ENCODE assay signal across 9 mouse cellular contexts in genomic region chr9:41191651-41192210, GRCm38 (mm10). TPM values are rescaled to one million over a fixed set of nuclear protein-coding genes. Genes with fewer than 3 reads are reported as not detected.
A peak's percentile ranks its signal among the peaks of the same experiment; 100 is the strongest.
DNase-seq lines count a peak whose midpoint lies in the region; ATAC-seq and TF ChIP-seq lines count a peak whose summit lies in the region.
"Had no signal": no experiment of that assay in that cellular context is flagged by ENCODE, and none has a peak within 500 bp of the region (broad histone marks: within the 10 kb centered on the region; RNA-seq: fewer than 3 reads in every experiment).

No protein-coding gene starts in this region.

- H3K36me3 ChIP-seq in hindbrain, embryonic 13.5 days = no peaks in the 10 kb centered on the region
- no peaks in the 10 kb centered on the region for H3K36me3 ChIP-seq in hindbrain, embryonic 11.5 days (ENCODE audit: control insufficient read depth, insufficient read depth, low read length)
- no peaks in the 10 kb centered on the region for H3K36me3 ChIP-seq in hindbrain, postnatal 0 days (ENCODE audit: insufficient read depth, low read length)

- DNase-seq in hindbrain, embryonic 11.5 days (ENCODE audit: low spot score) = no peak
- DNase-seq in right cerebral cortex, adult 2 months (ENCODE audit: low spot score in 2 of 2) = peak; percentile 66 to 81
- no peak for DNase-seq in right cerebral cortex, postnatal 14 days
- DNase-seq in hindbrain, postnatal 0 days (ENCODE audit: low spot score) = no peak
- peak; percentile 73 for DNase-seq in telencephalon, adult 2 months (ENCODE audit: low read depth, low spot score)
- no peak for DNase-seq in liver

- 0 out of 2 replicates have a peak overlapping the region, but pooled peaks have one; percentile 41 for H3K27ac ChIP-seq in hindbrain, embryonic 13.5 days
- no peak overlapping the region; the same call in 1 of the 2 replicates for H3K27ac ChIP-seq in hindbrain, embryonic 11.5 days (ENCODE audit: low read depth, low read length)
- H3K27ac ChIP-seq in hindbrain, postnatal 0 days = 0 out of 2 replicates have a peak overlapping the region, but pooled peaks have one; percentile 20

- 0 out of 2 replicates have a peak, but pooled peaks cover 8% of the 10 kb centered on the region for H3K4me1 ChIP-seq in hindbrain, embryonic 13.5 days (replicated peaks)
- no peaks in the 10 kb centered on the region for H3K4me1 ChIP-seq in hindbrain, embryonic 11.5 days (replicated peaks; ENCODE audit: control insufficient read depth, insufficient read depth, low read length)
- H3K4me1 ChIP-seq in hindbrain, postnatal 0 days (ENCODE audit: insufficient read depth, low read length) = no peaks in the 10 kb centered on the region

- H3K4me3 ChIP-seq in hindbrain, embryonic 13.5 days = no peak overlapping the region
- H3K4me3 ChIP-seq in hindbrain, embryonic 11.5 days (ENCODE audit: low read depth, low read length) = no peak overlapping the region
- H3K4me3 ChIP-seq in hindbrain, postnatal 0 days (ENCODE audit: low read length) = no peak overlapping the region

- ATAC-seq in hindbrain, embryonic 13.5 days (ENCODE audit: low FRiP score) = 0 out of 2 replicates have a peak, but pooled peaks have one; percentile 10
- no peak for ATAC-seq in hindbrain, embryonic 11.5 days (ENCODE audit: low FRiP score)
- no peak for ATAC-seq in hindbrain, postnatal 0 days
- no peak for ATAC-seq in erythroid progenitor cell, adult 5-6 weeks (replicated peaks; ENCODE audit: low FRiP score, poor library complexity, severe bottlenecking)

- no peaks in the 10 kb centered on the region for H3K27me3 ChIP-seq in hindbrain, embryonic 13.5 days
- no peaks in the 10 kb centered on the region for H3K27me3 ChIP-seq in hindbrain, embryonic 11.5 days (ENCODE audit: control insufficient read depth, insufficient read depth, low read length)
- no peaks in the 10 kb centered on the region for H3K27me3 ChIP-seq in hindbrain, postnatal 0 days (ENCODE audit: insufficient read depth, low read length)

- 68% methylated on average over 9 of the region's 9 CpGs for WGBS in hindbrain, embryonic 13.5 days
- 77% methylated on average over 9 of the region's 9 CpGs for WGBS in hindbrain, embryonic 11.5 days
- 62% methylated on average over 9 of the region's 9 CpGs for WGBS in hindbrain, postnatal 0 days

- no peak for TF ChIP-seq CTCF in hindbrain, postnatal 0 days (IDR thresholded peaks at IDR 0.05; ENCODE audit: low read depth)

- 0 out of 2 replicates have a peak overlapping the region, but pooled peaks have one; percentile 30 for H3K9ac ChIP-seq in hindbrain, embryonic 13.5 days
- H3K9ac ChIP-seq in hindbrain, embryonic 11.5 days (ENCODE audit: low read depth, low read length) = no peak overlapping the region
- 0 out of 2 replicates have a peak overlapping the region, but pooled peaks have one; percentile 17 for H3K9ac ChIP-seq in hindbrain, postnatal 0 days (replicated peaks; ENCODE audit: low read length)
- H3K9ac ChIP-seq: liver, postnatal 0 days had no signal

- no peak overlapping the region for H3K4me2 ChIP-seq in hindbrain, embryonic 13.5 days
- H3K4me2 ChIP-seq in hindbrain, embryonic 11.5 days (replicated peaks; ENCODE audit: low read depth, low read length) = no peak overlapping the region
- no peak overlapping the region for H3K4me2 ChIP-seq in hindbrain, postnatal 0 days (ENCODE audit: low read depth, low read length)

- no peaks in the 10 kb centered on the region for H3K9me3 ChIP-seq in hindbrain, embryonic 13.5 days
- no peaks in the 10 kb centered on the region for H3K9me3 ChIP-seq in hindbrain, embryonic 11.5 days (ENCODE audit: control insufficient read depth, low read length)
- H3K9me3 ChIP-seq in hindbrain, postnatal 0 days (ENCODE audit: low read length) = no peaks in the 10 kb centered on the region

RNA-seq across cellular contexts. Expression of gene Ubash3b, which starts 30.2 kb away (rescaled TPM):
- 17.3 and 18.2 TPM in 2 replicates for polyA plus RNA-seq in hindbrain, embryonic 13.5 days (2015; fragmentation: Nextera tagmentation; extraction: Ambion mirVana)
- polyA plus RNA-seq in hindbrain, embryonic 11.5 days (2014; fragmentation: Nextera tagmentation; extraction: Ambion mirVana) = 12.0 and 13.7 TPM in 2 replicates
- 41.0 and 41.3 TPM in 2 replicates for total RNA-seq in hindbrain, postnatal 0 days (2014; rRNA removed)
- 28.0 and 28.6 TPM in 2 replicates for polyA plus RNA-seq in hindbrain, postnatal 0 days (2015; fragmentation: Nextera tagmentation; extraction: Ambion mirVana)
- total RNA-seq in erythroid progenitor cell, adult 5-6 weeks (2015; ENCODE audit: low replicate concordance) = 3.4 and 6.1 TPM in 2 replicates
- total RNA-seq in erythroid progenitor cell, adult 5-6 weeks (2017; ENCODE audit: low replicate concordance) = 1.8 and 11.4 TPM in 2 replicates

Comparison
In these comparisons a context has a peak if more than half of its experiments do, and no peak if none do; other contexts are left out.
1. DNase-seq: peak in right cerebral cortex, adult 2 months (2 of 2) and telencephalon, adult 2 months (single experiment); none in hindbrain, embryonic 11.5 days (single experiment), right cerebral cortex, postnatal 14 days (single experiment), hindbrain, postnatal 0 days (single experiment) and liver (single experiment).